Mouse (Mus musculus) Patski (cell line): ENCODE results near the gene Iqsec1. TPM values are rescaled to one million over a fixed set of nuclear protein-coding genes. Genes with fewer than 3 reads are reported as not detected.

Experiments used
- ATAC-seq: fragments of 100-300 bp; one replicate; pipeline ENCODE4 v1.8.0; 2021
- CTCF ChIA-PET: fragments of 350-600 bp; sonication (Branson Sonifier 250); formaldehyde crosslinking; loops from one replicate; lab custom pipeline; 2022; ENCODE audit warnings: inconsistent platforms; lab: Charles Lee
- POLR2A ChIA-PET: fragments of 350-600 bp; sonication (Branson Sonifier 250); formaldehyde crosslinking; loops from one replicate; lab custom pipeline; 2022; ENCODE audit warnings: antibody characterized with exemption, inconsistent platforms; lab: Charles Lee
- DNase-seq: peaks from one replicate; pipeline ENCODE4 v3.0.0-alpha.2; 2011; ENCODE audit warnings: low read depth, low spot score
- H3K27me3 ChIP-seq: fragments of 371-371 bp; one replicate; pipeline ENCODE4 v1.5.1; 2021
- CTCF ChIP-seq: fragments of 100-300 bp; IDR thresholded peaks from one replicate; pipeline ENCODE4 v1.5.1; 2021
- in situ Hi-C: fragments of 300-500 bp; cut with MboI; formaldehyde crosslinking; loops from 3 replicates; pipeline ENCODE4 v1.11.1; 2018; ENCODE audit warnings: low pct_unique_long_range_greater_than_20kb, mixed read lengths
- polyA plus RNA-seq: library from polyadenylated mRNA; unstranded; gene quantifications from one replicate; pipeline ENCODE4 v1.2.3, GENCODE M21; 2021

Iqsec1 gene
- polyA plus RNA-seq, 1 experiment from 2014 or later: 120 TPM

DNA sequence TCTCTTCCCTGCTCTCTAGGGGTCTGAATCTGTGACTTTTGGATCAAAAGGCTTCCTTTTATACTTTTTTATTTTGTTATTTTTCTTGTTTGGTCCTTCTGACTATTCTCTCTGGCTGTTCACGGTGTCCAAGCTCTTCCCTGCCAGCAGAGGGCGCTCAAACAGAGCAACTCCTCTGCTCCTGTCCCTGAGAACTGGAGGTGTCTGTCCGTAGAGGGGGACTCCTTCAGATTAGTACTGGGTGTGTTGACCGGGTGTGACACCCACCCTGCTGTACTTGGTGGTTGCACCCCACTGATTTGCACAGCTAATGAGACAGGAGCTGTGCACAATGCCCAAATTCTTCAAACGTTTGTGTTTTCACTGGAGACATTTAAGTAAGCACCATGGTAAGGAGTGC is 381.3 kb downstream of the Iqsec1 start:
- no peaks in the 10 kb centered on the region for H3K27me3 ChIP-seq
- CTCF ChIA-PET: interaction anchor here (0.7 to 4.6 kb wide), 20 partner anchors 11 to 130 kb away, joined by 3 to 31 read pairs (median 4); no protein-coding TSS in a partner anchor
- no peak for TF ChIP-seq CTCF
- POLR2A ChIA-PET: no interaction called here
- in situ Hi-C loops: no loop called here
- ATAC-seq (no peak), DNase-seq (no peak)

GRCm38 (mm10) chr6:90606538-90606937 is 381.9 kb downstream of the Iqsec1 start:
- no peak for ATAC-seq
- POLR2A ChIA-PET: no interaction called here
- DNase-seq: peak; percentile 25
- no peaks in the 10 kb centered on the region for H3K27me3 ChIP-seq
- TF ChIP-seq CTCF: no peak
- CTCF ChIA-PET: interaction anchor here (0.9 to 4.6 kb wide), 17 partner anchors 11 to 131 kb away, joined by 3 to 31 read pairs (median 5); no protein-coding TSS in a partner anchor
- in situ Hi-C loops: no loop called here

Other genes with a start within 250 kb of the Iqsec1 start
- gene Nup210, start 128.1 kb upstream of the Iqsec1 start, polyA plus RNA-seq: 33.0 TPM
- 77.2 TPM for gene Hdac11, start 168.0 kb upstream of the Iqsec1 start, polyA plus RNA-seq
- 2.9 TPM for gene Fbln2, start 223.8 kb upstream of the Iqsec1 start, polyA plus RNA-seq